In genomic region chr15:30660539-30661149, GRCm38 (mm10) we compare ENCODE assay signal across 23 mouse cellular contexts.
DNase-seq lines count a peak whose midpoint lies in the region; ATAC-seq and TF ChIP-seq lines count a peak whose summit lies in the region.
"Had no signal": no experiment of that assay in that cellular context is flagged by ENCODE, and none has a peak within 500 bp of the region (broad histone marks: within the 10 kb centered on the region; RNA-seq: fewer than 3 reads in every experiment).

No protein-coding gene starts in this region.

- H3K9ac ChIP-seq in CH12.LX (ENCODE audit: insufficient read depth, low read depth): no peak overlapping the region
- H3K9ac ChIP-seq in liver, embryonic 11.5 days (ENCODE audit: low read depth, low read length): no peak overlapping the region
- H3K9ac ChIP-seq: embryonic facial prominence, embryonic 12.5 days; forebrain, embryonic 13.5 days; forebrain, embryonic 15.5 days; forebrain, postnatal 0 days had no signal

- no peaks in the 10 kb centered on the region for H3K79me2 ChIP-seq in CH12.LX (replicated peaks; ENCODE audit: control insufficient read depth, extremely low read depth, insufficient read depth, poor library complexity, severe bottlenecking)

- peak overlapping the region; percentile 22; the same call in 1 of the 2 replicates for H3K4me2 ChIP-seq in CH12.LX (ENCODE audit: insufficient read depth, low read depth, poor library complexity, severe bottlenecking)
- no peak overlapping the region for H3K4me2 ChIP-seq in liver, embryonic 11.5 days
- H3K4me2 ChIP-seq: embryonic facial prominence, embryonic 12.5 days; forebrain, embryonic 13.5 days; forebrain, embryonic 15.5 days had no signal

- H3K4me3 ChIP-seq in CH12.LX (replicated peaks in 1 of 3; ENCODE audit: low read depth in 2 of 3, low read length in 2 of 3, poor library complexity in 1 of 3): no peak overlapping the region
- no peak overlapping the region for H3K4me3 ChIP-seq in layer of hippocampus, adult 2 months
- H3K4me3 ChIP-seq in liver, embryonic 11.5 days (ENCODE audit: low read depth, low read length): no peak overlapping the region
- H3K4me3 ChIP-seq: embryonic facial prominence, embryonic 10.5 days; embryonic facial prominence, embryonic 12.5 days; forebrain, embryonic 13.5 days; forebrain, embryonic 15.5 days had no signal

- no peaks in the 10 kb centered on the region for H3K36me3 ChIP-seq in CH12.LX (replicated peaks in 1 of 2; ENCODE audit: control insufficient read depth in 1 of 2, insufficient read depth in 1 of 2, low read length in 1 of 2)
- H3K36me3 ChIP-seq in liver, embryonic 11.5 days (ENCODE audit: control insufficient read depth, insufficient read depth, low read length): no peaks in the 10 kb centered on the region
- H3K36me3 ChIP-seq: embryonic facial prominence, embryonic 10.5 days; embryonic facial prominence, embryonic 12.5 days; forebrain, embryonic 15.5 days had no signal

- H3K9me3 ChIP-seq in CH12.LX (replicated peaks; ENCODE audit: low read length): no peaks in the 10 kb centered on the region
- no peaks in the 10 kb centered on the region for H3K9me3 ChIP-seq in liver, embryonic 11.5 days (ENCODE audit: control insufficient read depth, low read length)
- H3K9me3 ChIP-seq: embryonic facial prominence, embryonic 10.5 days; embryonic facial prominence, embryonic 12.5 days; forebrain, embryonic 13.5 days; forebrain, embryonic 15.5 days had no signal

- no peak overlapping the region for H3K27ac ChIP-seq in CH12.LX (ENCODE audit: insufficient read depth, low read depth)
- no peak overlapping the region for H3K27ac ChIP-seq in layer of hippocampus, adult 2 months
- H3K27ac ChIP-seq in liver, embryonic 11.5 days (ENCODE audit: low read depth, low read length): no peak overlapping the region
- H3K27ac ChIP-seq: embryonic facial prominence, embryonic 10.5 days; forebrain, embryonic 13.5 days; forebrain, embryonic 15.5 days had no signal

- no peak for TF ChIP-seq EP300 in CH12.LX (IDR thresholded peaks at IDR 0.05; ENCODE audit: low read length)

- peak; percentile 37 for DNase-seq in CH12.LX (ENCODE audit: extremely low read depth)
- no peak for DNase-seq in layer of hippocampus, adult 2 months (ENCODE audit: low spot score in 2 of 2)
- DNase-seq in layer of hippocampus, adult 9-10 months (ENCODE audit: low spot score): no peak
- DNase-seq in layer of hippocampus, adult 11-12 months (ENCODE audit: low spot score): no peak
- DNase-seq in liver, embryonic 11.5 days (ENCODE audit: low spot score): no peak
- DNase-seq: adrenal gland, adult 2 months; adrenal gland, postnatal 10 days; adrenal gland, postnatal 25 days; cerebellum, adult 11 months; cerebellum, adult 18-20 months; cerebellum, adult 8-10 months; cerebellum, adult 9-11 months; cerebellum, postnatal 14 days; cerebellum, postnatal 36 days; forebrain, postnatal 0 days had no signal

- TF ChIP-seq POLR2A in CH12.LX (IDR thresholded peaks at IDR 0.05; ENCODE audit: low read depth, low read length): no peak

- TF ChIP-seq CTCF in CH12.LX (conservative IDR thresholded peaks at IDR 0.05 in 1 of 2, IDR thresholded peaks at IDR 0.05 in 1 of 2; ENCODE audit: low read depth in 2 of 2, low read length in 2 of 2): no peak
- no peak for TF ChIP-seq CTCF in layer of hippocampus, adult 2 months (conservative IDR thresholded peaks at IDR 0.05)

- 74% methylated on average over 8 of the region's 8 CpGs for WGBS in liver, embryonic 11.5 days

- ATAC-seq in common myeloid progenitor, adult 5-6 weeks (replicated peaks; ENCODE audit: low read depth, poor library complexity, severe bottlenecking): peak; percentile 64
- ATAC-seq in hematopoietic stem cell, adult 5-6 weeks (replicated peaks in 1 of 2; ENCODE audit: insufficient read depth in 1 of 2, low FRiP score in 2 of 2, low TSS enrichment in 1 of 2, low read depth in 1 of 2, poor library complexity in 2 of 2, severe bottlenecking in 2 of 2): peak; percentile 89 to 93
- peak; percentile 79 for ATAC-seq in megakaryocyte progenitor cell, adult 5-6 weeks (replicated peaks; ENCODE audit: poor library complexity)
- ATAC-seq in liver, embryonic 11.5 days (replicated peaks; ENCODE audit: low FRiP score): no peak
- ATAC-seq: CD4-positive, CD25-positive, alpha-beta regulatory T cell, adult 4 months; forebrain, embryonic 13.5 days; forebrain, embryonic 15.5 days had no signal

- no peaks in the 10 kb centered on the region for H3K27me3 ChIP-seq in CH12.LX (replicated peaks)
- no peaks in the 10 kb centered on the region for H3K27me3 ChIP-seq in liver, embryonic 11.5 days (replicated peaks; ENCODE audit: control insufficient read depth, insufficient read depth, low read length)
- H3K27me3 ChIP-seq: embryonic facial prominence, embryonic 12.5 days; forebrain, embryonic 13.5 days; forebrain, embryonic 15.5 days had no signal

- dilution Hi-C loops in CH12.LX (cut with MboI; ENCODE audit: extremely low pct_ligation_motif_present, extremely low pct_unique_long_range_greater_than_20kb, low sequenced_read_pairs): no loop called here

- TF ChIP-seq RAD21 in CH12.LX (IDR thresholded peaks at IDR 0.05; ENCODE audit: low read depth, low read length): no peak

- peaks cover 2 to 27% of the 10 kb centered on the region in 2 experiments; a peak in 2 of 4 replicates for H3K4me1 ChIP-seq in CH12.LX (ENCODE audit: control insufficient read depth in 1 of 2, insufficient read depth in 2 of 2)
- no peaks in the 10 kb centered on the region for H3K4me1 ChIP-seq in liver, embryonic 11.5 days (replicated peaks; ENCODE audit: control insufficient read depth, insufficient read depth, low read length)
- H3K4me1 ChIP-seq: embryonic facial prominence, embryonic 12.5 days; forebrain, embryonic 15.5 days had no signal

- in situ Hi-C loops in CH12.LX (cut with MboI; ENCODE audit: low pct_ligation_motif_present, low pct_unique_long_range_greater_than_20kb, low sequenced_read_pairs): no loop called here

TF ChIP-seq in CH12.LX, 34 proteins besides CTCF, POLR2A, EP300 and RAD21:
- TF ChIP-seq PAX5 (IDR thresholded peaks at IDR 0.05; ENCODE audit: low read length) (no peak), TBP (conservative IDR thresholded peaks at IDR 0.05; ENCODE audit: low read depth, low read length) (peak; percentile 60; the same call in 1 of the 2 replicates)
